Mouse (Mus musculus) cerebellum, adult 2 months (tissue): ENCODE measurements around the gene Lepr. TPM values are rescaled to one million over a fixed set of nuclear protein-coding genes. Genes with fewer than 3 reads are reported as not detected.
"Not testable (repeated sequence)": the region's sequence is repeated elsewhere in the genome, so short reads cannot be mapped to it uniquely, and the experiment has no call there.

Experiments
- DNase-seq, 2 experiments: peaks; one replicate each; pipeline ENCODE4 v3.0.0; 2021
- H3K27ac ChIP-seq: fragments of 200-500 bp; 2 replicates; pipeline ENCODE4 v1.5.1; 2012; ENCODE audit warnings: low read length, control low read depth, inconsistent platforms; ENCODE audit not compliant: insufficient read depth
- H3K27me3 ChIP-seq: fragments of 200-500 bp; 2 replicates; pipeline ENCODE4 v1.6.1; 2012; ENCODE audit warnings: inconsistent platforms, mild to moderate bottlenecking, low read length, moderate library complexity; ENCODE audit not compliant: control insufficient read depth, insufficient read depth
- H3K4me1 ChIP-seq: fragments of 200-500 bp; 2 replicates; pipeline ENCODE4 v1.6.1; 2011; ENCODE audit warnings: low read length; ENCODE audit not compliant: control insufficient read depth, insufficient read depth
- H3K4me3 ChIP-seq: fragments of 200-500 bp; replicated peaks from 2 replicates; pipeline ENCODE3; 2011; ENCODE audit warnings: mild to moderate bottlenecking, low read depth, low read length, control low read depth; ENCODE audit not compliant: insufficient read depth
- CTCF ChIP-seq: fragments of 200-500 bp; IDR thresholded peaks from 2 replicates; pipeline ENCODE4 v1.5.1; 2011; ENCODE audit warnings: low read depth, mild to moderate bottlenecking, control low read depth, low read length, moderate library complexity, borderline replicate concordance; ENCODE audit not compliant: insufficient read depth
- POLR2A ChIP-seq: fragments of 200-500 bp; IDR thresholded peaks from 2 replicates; pipeline ENCODE4 v1.6.1; 2011; ENCODE audit warnings: low read length, control low read depth, borderline replicate concordance; ENCODE audit not compliant: insufficient read depth
- WGBS: fragments of 180-500 bp; shearing (Covaris S2); methylation state at CpG from one replicate; pipeline ENCODE4 v1.1.7; 2018; 5-methylcytosine and 5-hydroxymethylcytosine counted together
- polyA plus RNA-seq: library from polyadenylated mRNA; depleted of rRNA; stranded (reverse); fragments of >200 nt; gene quantifications from 2 replicates; pipeline ENCODE4 v1.2.3, GENCODE M21; 2012; rRNA removed

The Lepr gene
- polyA plus RNA-seq, 1 experiment, result 0.79 TPM

DNA sequence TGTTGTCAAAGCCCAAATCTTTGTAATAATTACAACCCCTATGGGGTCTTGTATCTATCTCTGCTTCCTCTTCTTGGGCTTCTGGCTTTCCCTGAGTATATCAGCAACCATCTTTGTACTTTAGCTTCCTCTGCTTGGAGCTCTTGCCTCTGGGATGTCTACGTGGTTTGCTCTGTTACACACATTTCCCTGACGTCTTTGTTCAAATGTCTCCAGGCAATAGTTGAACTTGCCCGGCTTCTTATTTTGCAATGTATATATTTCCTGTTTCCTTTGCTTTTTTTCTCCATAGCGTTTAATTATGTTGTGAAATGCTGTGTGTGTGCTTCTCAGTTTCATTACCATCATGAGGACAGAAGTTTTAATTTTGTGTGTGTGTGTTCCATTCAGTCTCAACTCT, 4.5 kb downstream of the Lepr start:
- H3K4me3 ChIP-seq, result no peak overlapping the region
- no peak for DNase-seq
- WGBS, result 88% methylated on average over 4 of the region's 4 CpGs

DNA sequence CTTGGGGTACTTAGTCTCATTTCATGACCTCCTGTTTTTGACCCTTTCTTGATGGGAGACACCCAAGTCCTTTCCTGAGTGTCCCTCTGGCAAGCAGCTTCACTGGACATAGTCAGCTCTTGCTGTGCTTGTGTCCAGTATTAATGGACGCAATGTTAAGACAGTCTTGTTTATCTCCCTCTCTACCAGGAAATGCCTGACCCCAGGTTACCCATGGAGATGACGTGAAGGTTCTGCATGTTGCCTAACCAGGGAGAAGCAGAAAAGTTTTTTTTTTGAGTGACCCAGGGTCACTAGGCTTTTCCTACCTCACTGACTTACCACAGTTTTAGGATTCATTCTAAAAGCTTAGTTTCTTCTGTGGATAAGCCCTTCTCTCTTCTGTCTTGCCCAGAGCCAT, 24.8 kb downstream of the Lepr start:
- DNase-seq, result no peak
- no peak overlapping the region for H3K27ac ChIP-seq
- H3K27me3 ChIP-seq, result no peaks in the 10 kb centered on the region
- TF ChIP-seq POLR2A, result no peak
- TF ChIP-seq CTCF, result no peak
- H3K4me1 ChIP-seq, result no peaks in the 10 kb centered on the region
- 89% methylated on average over 2 of the region's 2 CpGs for WGBS
- no peak overlapping the region for H3K4me3 ChIP-seq

More for the DNA sequence above, 4.5 kb downstream of the Lepr start:
- H3K27me3 ChIP-seq, result 0 out of 2 replicates have a peak, but pooled peaks cover 1% of the 10 kb centered on the region
- H3K27ac ChIP-seq, result no peak overlapping the region
- no peak for TF ChIP-seq POLR2A
- TF ChIP-seq CTCF, result no peak
- peaks cover 3% of the 10 kb centered on the region; the same call in 1 of the 2 replicates for H3K4me1 ChIP-seq

DNA sequence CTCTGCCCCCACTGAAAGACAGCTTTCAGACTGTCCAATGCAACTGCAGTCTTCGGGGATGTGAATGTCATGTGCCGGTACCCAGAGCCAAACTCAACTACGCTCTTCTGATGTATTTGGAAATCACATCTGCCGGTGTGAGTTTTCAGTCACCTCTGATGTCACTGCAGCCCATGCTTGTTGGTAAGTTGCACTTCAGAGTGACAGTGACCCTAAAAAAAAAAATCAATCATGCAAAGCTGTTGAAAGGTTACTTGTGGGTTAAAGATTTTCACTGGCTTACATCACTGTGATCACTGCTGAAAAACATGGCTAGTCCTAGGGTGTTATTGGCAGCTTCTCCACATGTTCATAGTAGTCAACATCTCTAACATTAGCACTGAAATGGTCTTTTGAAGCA, 28.3 kb downstream of the Lepr start:
- Histone ChIP-seq H3K27me3 (no peaks in the 10 kb centered on the region), H3K4me1 (no peaks in the 10 kb centered on the region), H3K27ac (no peak overlapping the region), H3K4me3 (no peak overlapping the region)
- WGBS, result 90% methylated on average over 4 of the region's 4 CpGs
- TF ChIP-seq CTCF, result no peak
- DNase-seq, result no peak

DNA sequence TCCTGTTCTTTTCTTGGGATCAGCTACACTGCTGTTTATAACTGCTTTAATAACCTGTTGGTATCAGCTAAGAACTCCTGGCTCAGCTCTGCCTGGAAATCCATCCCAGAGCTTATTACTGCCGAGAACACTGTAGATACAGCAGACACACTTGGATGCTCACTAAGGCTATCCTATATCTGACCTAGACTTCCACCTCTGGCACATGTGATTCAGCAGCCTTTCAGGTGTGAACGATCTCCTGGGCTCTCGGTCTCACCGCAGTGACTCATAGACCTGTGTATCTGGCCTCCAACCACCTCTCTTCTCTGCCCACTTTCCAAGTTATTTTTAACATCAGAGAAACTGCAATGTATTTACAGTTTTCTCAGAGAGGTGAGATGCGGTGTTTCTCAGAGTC, 43.3 kb downstream of the Lepr start:
- Histone ChIP-seq H3K4me3 (no peak overlapping the region), H3K27ac (no peak overlapping the region), H3K4me1 (no peaks in the 10 kb centered on the region), H3K27me3 (no peaks in the 10 kb centered on the region)
- no peak for TF ChIP-seq CTCF
- no peak for DNase-seq
- 61% methylated on average over 5 of the region's 5 CpGs for WGBS

DNA sequence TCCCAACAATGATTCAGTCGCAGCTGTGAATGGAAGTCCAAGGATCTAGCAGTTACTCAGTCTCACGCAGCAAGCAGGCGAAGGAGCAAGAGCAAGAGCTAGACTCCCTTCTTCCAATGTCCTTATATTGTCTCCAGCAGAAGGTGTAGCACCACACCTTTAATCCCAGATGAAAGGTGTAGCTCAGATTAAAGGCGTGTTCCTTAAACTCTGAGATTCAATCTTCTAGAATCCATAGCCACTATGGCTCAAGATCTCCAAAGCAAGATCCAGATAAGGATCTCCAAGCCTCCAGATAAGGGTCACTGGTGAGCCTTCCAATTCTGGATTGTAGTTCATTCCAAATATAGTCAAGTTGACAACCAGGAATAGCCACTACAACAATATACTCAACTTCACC, 126.7 kb downstream of the Lepr start, which contains the start of gene B020004J07Rik:
Gene B020004J07Rik (minus strand): TSS at position 101 of the 400 bp plus-strand sequence.
- DNase-seq, H3K4me1 ChIP-seq, H3K4me3 ChIP-seq, H3K27me3 ChIP-seq, H3K27ac ChIP-seq: not testable (repeated sequence)
- 95% methylated on average over 4 of the region's 4 CpGs for WGBS

DNA sequence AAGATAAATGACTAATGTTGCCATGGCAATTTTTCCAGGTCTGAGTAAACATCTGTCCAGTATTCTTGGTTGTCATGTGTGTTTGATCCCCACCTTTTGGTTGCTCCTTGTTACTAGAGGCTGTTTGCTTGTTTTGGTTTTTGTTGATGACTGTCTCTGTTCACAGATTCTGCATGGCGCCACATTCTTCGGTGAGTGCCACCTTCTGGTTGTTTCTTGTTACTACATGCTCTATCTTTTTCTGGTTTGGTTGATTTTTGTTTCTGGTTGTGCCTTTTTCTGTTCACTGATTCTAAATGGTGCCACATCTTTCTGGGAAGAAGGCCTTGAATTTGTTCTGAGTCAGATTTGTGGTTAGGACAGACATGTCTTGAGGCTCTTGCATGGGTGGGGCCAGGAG, 133.7 kb downstream of the Lepr start:
- WGBS, result 64% methylated on average over 2 of the region's 2 CpGs
- no peak for DNase-seq
- H3K4me3 ChIP-seq, result no peak overlapping the region
- no peak overlapping the region for H3K27ac ChIP-seq
- no peaks in the 10 kb centered on the region for H3K4me1 ChIP-seq
- TF ChIP-seq CTCF, result no peak
- no peak for TF ChIP-seq POLR2A
- H3K27me3 ChIP-seq, result no peaks in the 10 kb centered on the region

DNA sequence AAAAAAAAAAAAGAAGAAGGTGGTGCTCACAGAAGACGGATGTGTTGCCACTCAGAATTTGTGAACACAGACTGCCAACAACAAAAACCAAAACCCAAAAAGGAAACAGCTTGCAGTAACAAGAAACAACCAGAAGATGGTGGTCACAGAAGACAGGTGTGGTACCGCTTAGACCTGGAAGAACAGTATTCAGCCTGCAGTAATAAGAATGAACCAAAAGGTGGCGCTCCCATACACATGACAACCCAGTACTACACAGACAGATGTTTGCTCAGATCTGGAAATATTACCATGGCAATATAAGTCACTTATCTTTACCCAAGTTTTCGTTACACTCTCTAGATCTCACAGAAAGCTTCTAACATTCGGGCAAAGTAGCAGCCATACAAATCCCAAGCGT, 143.7 kb downstream of the Lepr start:
- 49% methylated on average over 6 of the region's 6 CpGs for WGBS
- H3K4me1 ChIP-seq, result no peaks in the 10 kb centered on the region
- H3K4me3 ChIP-seq, result no peak overlapping the region
- H3K27ac ChIP-seq, result no peak overlapping the region
- peak in 1 of 2 experiments; percentile 3 for DNase-seq
- no peaks in the 10 kb centered on the region for H3K27me3 ChIP-seq
- TF ChIP-seq CTCF (peak; percentile 29; the same call in 1 of the 2 replicates), POLR2A (no peak)

DNA sequence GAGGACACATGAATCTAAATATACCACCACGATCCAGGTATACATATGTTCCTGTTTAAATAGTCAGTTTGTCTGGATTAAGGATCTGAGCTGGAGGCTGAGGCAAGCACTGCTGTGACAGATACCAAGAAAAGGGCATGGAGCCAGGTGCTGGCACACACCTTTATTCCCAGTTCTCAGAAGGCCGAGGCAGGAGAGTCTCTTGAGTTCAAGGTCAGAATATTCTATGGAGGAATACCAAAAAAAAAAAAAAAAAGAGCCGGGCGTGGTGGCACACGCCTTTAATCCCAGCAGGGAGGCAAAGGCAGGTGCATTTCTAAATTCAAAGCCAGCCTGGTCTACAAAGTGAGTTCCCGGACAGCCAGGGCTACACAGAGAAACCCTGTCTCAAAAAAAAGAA, 145.1 kb downstream of the Lepr start:
- TF ChIP-seq POLR2A, result no peak
- no peak for TF ChIP-seq CTCF
- 85% methylated on average over 6 of the region's 6 CpGs for WGBS
- Histone ChIP-seq H3K27me3 (no peaks in the 10 kb centered on the region), H3K4me3 (no peak overlapping the region), H3K4me1 (no peaks in the 10 kb centered on the region), H3K27ac (no peak overlapping the region)
- no peak for DNase-seq

Other genes starting within 250 kb of the Lepr start
- gene Dnajc6, start 220.8 kb upstream of the Lepr start, polyA plus RNA-seq, result 109 and 126 TPM in 2 replicates
- gene Leprot, start 69.7 kb upstream of the Lepr start, polyA plus RNA-seq, result 30.7 and 33.3 TPM in 2 replicates
- not detected in 2 replicates for gene B020004J07Rik, start 126.6 kb downstream of the Lepr start, polyA plus RNA-seq
- gene C130073F10Rik, start 176.4 kb downstream of the Lepr start, polyA plus RNA-seq, result not detected in 2 replicates
- not detected in 2 replicates for gene Gm12800, start 191.7 kb downstream of the Lepr start, polyA plus RNA-seq
- not detected in 2 replicates for gene Gm12794, start 223.0 kb downstream of the Lepr start, polyA plus RNA-seq